Mouse (Mus musculus): ENCODE data around the gene Olig2. TPM values are rescaled to one million over a fixed set of nuclear protein-coding genes. Genes with fewer than 3 reads are reported as not detected.

The Olig2 gene
- polyA plus RNA-seq, 1 experiment from 2014 or later, result not detected

DNA sequence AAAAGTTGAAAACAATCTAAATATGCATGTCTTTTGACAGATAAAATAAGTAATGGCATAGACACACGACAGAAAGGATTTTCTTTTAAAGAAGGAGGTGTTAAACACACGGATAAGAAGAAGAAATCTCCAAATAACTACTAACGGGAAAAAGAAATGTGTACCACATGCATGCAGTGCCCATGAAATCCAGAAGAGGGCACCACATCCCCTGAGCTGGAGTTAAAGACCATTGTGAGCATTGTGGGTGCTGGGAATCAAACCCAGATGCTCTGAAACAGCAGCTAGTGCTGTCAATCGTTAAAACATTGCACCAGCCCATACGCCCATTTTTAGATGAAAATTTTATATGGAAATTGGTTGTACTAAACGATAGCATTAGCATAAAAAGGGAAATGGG lies 7.3 kb upstream of the Olig2 start:
- H3K36me3 ChIP-seq, result no peaks in the 10 kb centered on the region
- H3K9me3 ChIP-seq, result 0 out of 2 replicates have a peak, but pooled peaks cover 3% of the 10 kb centered on the region
- 71% methylated on average over 6 of the region's 6 CpGs for WGBS
- no peak overlapping the region for H3K4me2 ChIP-seq
- H3K27me3 ChIP-seq, result peaks cover 86% of the 10 kb centered on the region
- no peak overlapping the region for H3K27ac ChIP-seq
- no peak overlapping the region for H3K9ac ChIP-seq
- ATAC-seq (ENCODE audit: borderline replicate concordance, extremely low read depth, low FRiP score, low TSS enrichment), result no peak
- no peak overlapping the region for H3K4me3 ChIP-seq
- peaks cover 10% of the 10 kb centered on the region for H3K4me1 ChIP-seq

DNA sequence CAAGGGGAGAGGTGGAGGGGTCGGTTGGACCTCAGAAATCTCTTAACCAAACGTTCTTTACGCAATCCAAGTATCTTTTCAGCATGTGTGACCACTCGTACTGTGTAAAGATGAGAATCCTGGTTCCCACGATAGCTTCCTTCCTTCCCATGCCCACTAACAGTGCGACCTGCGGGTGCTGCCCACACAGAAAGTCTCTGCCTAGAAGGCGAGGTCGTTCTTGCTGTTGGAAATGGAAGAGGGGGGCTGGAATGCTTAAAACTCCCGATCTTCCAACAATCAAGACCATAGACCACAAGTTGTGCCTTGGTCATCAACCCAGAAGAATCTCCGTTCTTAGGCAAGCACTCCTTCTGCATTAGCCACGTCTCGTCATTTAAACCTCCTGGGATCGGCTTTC lies 6.0 kb upstream of the Olig2 start:
- Histone ChIP-seq H3K27me3 (peaks cover 88% of the 10 kb centered on the region), H3K4me1 (peaks cover 11% of the 10 kb centered on the region), H3K9me3 (0 out of 2 replicates have a peak, but pooled peaks cover 3% of the 10 kb centered on the region), H3K36me3 (no peaks in the 10 kb centered on the region), H3K4me3 (no peak overlapping the region), H3K4me2 (no peak overlapping the region), H3K9ac (no peak overlapping the region), H3K27ac (no peak overlapping the region)
- WGBS, result 13% methylated on average over 14 of the region's 14 CpGs
- no peak for ATAC-seq (ENCODE audit: borderline replicate concordance, extremely low read depth, low FRiP score, low TSS enrichment)

DNA sequence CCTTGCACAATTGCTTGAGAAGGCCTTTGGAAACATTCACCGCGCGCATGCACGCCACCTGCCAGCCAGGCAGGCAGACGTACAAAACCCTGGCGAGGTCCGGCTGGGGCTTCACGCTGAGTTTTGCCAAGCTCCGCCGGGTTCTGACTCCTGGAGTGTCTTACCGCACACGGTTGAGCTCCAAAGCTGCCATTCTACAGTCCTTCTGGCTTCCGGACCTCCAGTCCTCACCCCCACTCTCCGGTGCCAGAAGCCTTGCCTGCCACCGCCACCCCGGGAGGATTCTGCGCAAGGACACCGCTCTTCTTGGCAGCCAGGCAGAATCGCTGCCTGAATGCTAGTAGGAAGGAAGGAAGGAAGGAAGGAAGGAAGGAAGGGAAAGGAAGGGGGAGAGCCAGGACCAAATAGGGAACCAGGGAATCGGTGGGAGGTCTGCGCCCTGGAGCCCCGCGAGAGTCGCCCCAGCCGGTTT lies 3.0 kb upstream of the Olig2 start:
- WGBS, result under 1% methylated on average over 25 of the region's 25 CpGs
- Histone ChIP-seq H3K9ac (no peak overlapping the region), H3K27me3 (peaks cover 99% of the 10 kb centered on the region), H3K9me3 (0 out of 2 replicates have a peak, but pooled peaks cover 3% of the 10 kb centered on the region), H3K36me3 (no peaks in the 10 kb centered on the region), H3K4me1 (peaks cover 31% of the 10 kb centered on the region), H3K4me3 (peak overlapping the region; percentile 22), H3K4me2 (peak overlapping the region; percentile 41), H3K27ac (no peak overlapping the region)
- ATAC-seq (ENCODE audit: borderline replicate concordance, extremely low read depth, low FRiP score, low TSS enrichment), result no peak

DNA sequence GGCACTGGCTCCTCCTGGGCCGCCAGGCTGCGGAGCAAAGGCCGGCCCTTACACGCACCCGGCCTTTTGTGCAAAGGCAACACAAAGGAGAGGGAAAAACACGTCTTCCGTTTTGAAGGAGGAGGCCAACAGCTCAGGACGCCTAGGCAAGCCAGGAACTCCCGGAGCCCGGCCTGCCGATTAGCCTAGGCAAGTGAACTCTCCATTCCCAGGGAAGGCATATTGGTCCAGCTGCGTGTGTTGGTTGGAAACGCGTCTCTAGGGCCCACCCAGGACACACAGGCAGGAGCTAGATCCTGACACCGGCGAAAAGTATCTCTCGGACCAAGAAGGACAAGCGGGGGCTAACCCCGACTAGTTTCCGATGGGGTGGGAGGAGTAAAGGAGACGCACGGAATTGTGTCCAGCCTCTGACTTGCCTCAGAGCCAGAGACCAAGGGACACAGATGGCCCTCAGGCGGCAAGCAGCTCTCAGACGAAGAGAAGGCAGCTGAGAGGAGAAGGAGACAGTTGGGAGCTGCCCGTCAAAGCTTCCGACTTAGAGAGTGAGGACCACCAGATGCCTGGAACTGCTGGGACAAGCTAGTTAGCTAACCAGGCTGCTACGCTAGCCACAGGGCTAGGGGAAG lies 2.5 kb upstream of the Olig2 start:
- peaks cover 100% of the 10 kb centered on the region for H3K27me3 ChIP-seq
- H3K9me3 ChIP-seq, result 0 out of 2 replicates have a peak, but pooled peaks cover 3% of the 10 kb centered on the region
- peak overlapping the region; percentile 22 for H3K4me3 ChIP-seq
- no peak overlapping the region for H3K27ac ChIP-seq
- no peak for ATAC-seq (ENCODE audit: borderline replicate concordance, extremely low read depth, low FRiP score, low TSS enrichment)
- peaks cover 31% of the 10 kb centered on the region for H3K4me1 ChIP-seq
- no peaks in the 10 kb centered on the region for H3K36me3 ChIP-seq
- peak overlapping the region; percentile 41 for H3K4me2 ChIP-seq
- no peak overlapping the region for H3K9ac ChIP-seq
- WGBS, result under 1% methylated on average over 27 of the region's 27 CpGs

DNA sequence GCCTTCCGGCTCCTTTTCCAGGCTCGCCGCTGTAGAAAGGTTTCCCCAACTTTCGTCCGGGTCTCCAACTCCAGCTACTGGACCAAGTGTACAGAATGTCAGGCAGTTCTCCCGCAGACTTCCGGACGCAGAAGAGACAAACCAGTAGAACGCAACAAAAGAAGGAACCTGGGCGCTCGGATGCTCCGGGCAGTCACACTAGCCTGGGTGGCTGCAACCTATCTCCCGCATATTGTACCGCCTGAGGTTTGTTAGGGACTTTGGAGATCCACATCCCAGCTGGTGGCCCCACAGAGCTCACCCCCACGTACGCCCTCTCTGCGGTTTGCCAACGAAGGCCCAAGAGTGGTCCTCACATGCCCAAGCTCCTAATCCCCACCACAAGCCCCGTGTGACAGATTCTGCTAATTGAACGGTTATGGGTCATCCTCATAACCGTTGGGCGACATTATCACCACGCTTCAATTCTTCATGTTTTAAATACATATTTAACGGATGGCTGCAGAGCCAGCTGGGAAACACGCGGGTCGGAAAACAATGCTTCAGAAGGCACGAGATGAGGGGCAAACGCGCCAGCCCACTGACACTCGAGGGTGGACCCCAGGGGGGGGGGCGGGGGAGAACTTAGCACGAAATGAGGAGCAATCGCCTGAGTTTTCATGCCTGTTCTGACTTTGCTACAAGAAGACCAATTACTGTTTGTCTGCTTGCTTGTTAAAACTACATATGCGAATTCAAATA lies 1.8 kb upstream of the Olig2 start:
- Histone ChIP-seq H3K27ac (no peak overlapping the region), H3K9me3 (no peaks in the 10 kb centered on the region), H3K4me2 (no peak overlapping the region), H3K9ac (no peak overlapping the region), H3K4me3 (no peak overlapping the region), H3K4me1 (peaks cover 31% of the 10 kb centered on the region), H3K27me3 (peaks cover 100% of the 10 kb centered on the region), H3K36me3 (no peaks in the 10 kb centered on the region)
- WGBS, result 2% methylated on average over 35 of the region's 35 CpGs
- no peak for ATAC-seq (ENCODE audit: borderline replicate concordance, extremely low read depth, low FRiP score, low TSS enrichment)

DNA sequence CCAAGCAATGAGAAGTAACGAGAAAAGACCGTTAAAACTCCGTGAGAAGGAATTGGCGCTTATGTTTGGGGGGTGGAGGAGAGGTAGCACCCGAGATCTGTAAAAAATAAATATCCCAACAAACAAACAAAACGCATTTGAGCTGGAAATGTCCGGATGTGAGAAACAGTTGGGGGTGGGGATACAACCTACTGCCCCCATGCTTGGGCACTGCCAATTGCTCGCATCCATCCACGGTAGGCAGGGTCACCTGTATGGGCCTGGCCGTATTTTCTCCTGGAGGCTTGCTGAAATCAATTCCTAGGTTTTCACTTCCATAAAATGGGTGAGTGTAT lies 1.2 kb upstream of the Olig2 start:
- Histone ChIP-seq H3K4me1 (peaks cover 31% of the 10 kb centered on the region), H3K4me3 (no peak overlapping the region), H3K9me3 (no peaks in the 10 kb centered on the region), H3K27me3 (peaks cover 100% of the 10 kb centered on the region), H3K36me3 (no peaks in the 10 kb centered on the region), H3K4me2 (no peak overlapping the region), H3K27ac (no peak overlapping the region), H3K9ac (no peak overlapping the region)
- ATAC-seq (ENCODE audit: borderline replicate concordance, extremely low read depth, low FRiP score, low TSS enrichment), result no peak
- 7% methylated on average over 10 of the region's 10 CpGs for WGBS

DNA sequence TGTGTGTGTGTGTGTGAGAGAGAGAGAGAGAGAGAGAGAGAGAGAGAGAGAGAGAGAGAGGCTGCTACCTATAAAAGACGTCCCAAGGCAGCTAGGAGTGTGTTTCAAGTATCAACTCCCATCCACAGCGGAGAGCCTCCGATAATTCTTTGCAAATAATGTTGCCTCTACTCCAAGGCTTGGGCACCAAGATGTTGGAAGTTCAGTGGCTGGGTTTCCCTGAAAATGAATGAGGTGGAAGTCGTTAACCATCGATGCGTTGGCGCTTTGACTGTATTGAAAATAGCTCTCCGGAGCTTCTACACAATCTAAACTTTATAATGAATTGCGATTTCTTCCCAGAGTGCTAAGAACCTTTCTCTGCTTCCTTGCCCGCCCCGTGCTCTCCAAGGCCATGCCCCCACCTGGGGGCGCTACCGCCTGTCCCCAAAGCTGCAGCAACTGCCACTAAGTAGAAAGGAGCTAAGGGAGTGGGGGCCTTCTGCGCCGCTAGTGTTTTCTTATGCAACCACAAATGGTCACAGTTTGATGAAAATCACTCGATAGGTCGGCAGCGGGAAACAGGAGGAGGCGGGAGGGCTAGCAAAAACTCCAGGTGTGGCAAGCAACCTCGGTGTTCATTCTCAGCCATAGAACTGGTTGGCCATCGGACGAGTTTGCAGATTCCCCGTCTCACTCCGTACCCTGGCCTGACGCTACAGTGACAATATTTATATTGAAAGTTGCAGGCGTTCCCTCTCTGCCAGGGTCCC lies 600 bp upstream of the Olig2 start:
- H3K4me2 ChIP-seq, result peak overlapping the region; percentile 50
- peaks cover 100% of the 10 kb centered on the region for H3K27me3 ChIP-seq
- no peaks in the 10 kb centered on the region for H3K9me3 ChIP-seq
- H3K4me1 ChIP-seq, result peaks cover 31% of the 10 kb centered on the region
- 1% methylated on average over 26 of the region's 26 CpGs for WGBS
- H3K27ac ChIP-seq, result no peak overlapping the region
- peak overlapping the region; percentile 22 for H3K4me3 ChIP-seq
- H3K36me3 ChIP-seq, result no peaks in the 10 kb centered on the region
- ATAC-seq (ENCODE audit: borderline replicate concordance, extremely low read depth, low FRiP score, low TSS enrichment), result no peak
- H3K9ac ChIP-seq, result no peak overlapping the region

DNA sequence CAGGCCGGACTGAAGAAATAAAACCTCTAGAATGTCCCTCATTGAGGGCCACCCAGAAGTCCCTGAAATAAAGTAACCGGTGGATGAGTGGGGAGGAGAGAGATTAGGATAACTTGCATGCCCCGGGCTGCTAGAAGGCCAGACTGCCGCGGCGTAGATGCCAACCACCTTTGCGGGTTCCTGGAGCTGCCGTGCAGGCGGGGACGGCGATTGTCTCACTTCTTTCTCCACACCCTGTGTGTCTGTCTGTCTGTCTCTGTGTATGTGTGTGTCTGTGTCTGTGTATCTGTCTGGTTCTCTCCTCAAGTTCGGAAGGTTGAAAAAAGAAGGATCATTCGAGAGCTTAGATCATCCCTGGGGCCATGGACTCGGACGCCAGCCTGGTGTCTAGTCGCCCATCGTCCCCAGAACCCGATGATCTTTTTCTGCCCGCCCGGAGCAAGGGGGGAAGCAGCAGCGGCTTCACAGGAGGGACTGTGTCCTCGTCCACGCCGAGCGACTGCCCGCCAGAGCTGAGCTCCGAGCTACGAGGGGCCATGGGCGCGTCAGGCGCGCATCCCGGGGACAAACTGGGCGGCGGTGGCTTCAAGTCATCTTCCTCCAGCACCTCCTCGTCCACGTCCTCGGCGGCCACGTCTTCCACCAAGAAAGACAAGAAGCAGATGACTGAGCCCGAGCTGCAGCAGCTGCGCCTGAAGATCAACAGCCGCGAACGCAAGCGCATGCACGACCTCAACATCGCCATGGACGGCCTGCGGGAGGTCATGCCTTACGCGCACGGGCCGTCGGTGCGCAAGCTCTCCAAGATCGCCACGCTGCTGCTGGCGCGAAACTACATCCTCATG lies 1.0 kb downstream of the Olig2 start:
- Histone ChIP-seq H3K27ac (no peak overlapping the region), H3K4me3 (peak overlapping the region; percentile 13; the same call in 1 of the 2 replicates), H3K4me2 (peak overlapping the region; percentile 28; the same call in 1 of the 2 replicates)

DNA sequence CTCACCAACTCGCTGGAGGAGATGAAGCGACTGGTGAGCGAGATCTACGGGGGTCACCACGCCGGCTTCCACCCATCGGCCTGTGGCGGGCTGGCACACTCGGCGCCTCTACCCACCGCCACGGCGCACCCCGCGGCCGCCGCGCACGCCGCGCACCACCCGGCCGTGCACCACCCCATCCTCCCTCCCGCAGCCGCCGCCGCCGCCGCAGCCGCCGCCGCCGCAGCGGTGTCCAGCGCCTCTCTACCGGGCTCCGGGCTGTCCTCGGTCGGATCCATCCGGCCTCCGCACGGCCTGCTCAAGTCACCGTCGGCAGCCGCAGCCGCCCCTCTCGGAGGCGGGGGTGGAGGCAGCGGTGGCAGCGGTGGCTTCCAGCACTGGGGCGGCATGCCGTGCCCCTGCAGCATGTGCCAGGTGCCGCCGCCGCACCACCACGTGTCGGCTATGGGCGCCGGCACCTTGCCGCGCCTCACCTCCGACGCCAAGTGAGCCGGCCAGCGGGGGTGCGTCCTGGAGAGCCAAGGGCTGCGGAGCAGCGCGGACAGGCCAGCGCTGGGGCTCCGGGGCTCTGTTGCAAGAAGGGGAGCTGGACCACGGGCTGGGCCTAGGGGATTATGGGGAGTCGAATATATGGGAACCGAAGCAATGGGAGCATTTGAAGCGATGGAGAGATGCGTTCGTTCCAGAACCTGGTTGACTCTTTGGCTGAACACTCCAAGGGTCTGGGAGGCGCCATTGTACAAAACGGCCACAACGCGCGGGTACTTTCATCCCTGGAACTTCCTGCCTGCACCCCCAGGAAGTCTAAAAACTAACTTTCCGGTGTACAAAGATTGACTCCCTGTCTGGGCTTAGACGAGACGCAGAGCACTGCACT lies 1.9 kb downstream of the Olig2 start:
- Histone ChIP-seq H3K4me1 (peaks cover 30% of the 10 kb centered on the region), H3K9me3 (no peaks in the 10 kb centered on the region), H3K27ac (no peak overlapping the region), H3K4me2 (peak overlapping the region; percentile 28; the same call in 1 of the 2 replicates), H3K36me3 (no peaks in the 10 kb centered on the region), H3K27me3 (peaks cover 99% of the 10 kb centered on the region), H3K9ac (no peak overlapping the region), H3K4me3 (peak overlapping the region; percentile 13; the same call in 1 of the 2 replicates)
- 2% methylated on average over 82 of the region's 85 CpGs for WGBS
- no peak for ATAC-seq (ENCODE audit: borderline replicate concordance, extremely low read depth, low FRiP score, low TSS enrichment)

More for the DNA sequence above, 1.0 kb downstream of the Olig2 start:
- peaks cover 31% of the 10 kb centered on the region for H3K4me1 ChIP-seq
- H3K36me3 ChIP-seq, result no peaks in the 10 kb centered on the region
- ATAC-seq (ENCODE audit: borderline replicate concordance, extremely low read depth, low FRiP score, low TSS enrichment), result no peak
- under 1% methylated on average over 60 of the region's 60 CpGs for WGBS
- H3K9me3 ChIP-seq, result no peaks in the 10 kb centered on the region
- peaks cover 99% of the 10 kb centered on the region for H3K27me3 ChIP-seq
- no peak overlapping the region for H3K9ac ChIP-seq

DNA sequence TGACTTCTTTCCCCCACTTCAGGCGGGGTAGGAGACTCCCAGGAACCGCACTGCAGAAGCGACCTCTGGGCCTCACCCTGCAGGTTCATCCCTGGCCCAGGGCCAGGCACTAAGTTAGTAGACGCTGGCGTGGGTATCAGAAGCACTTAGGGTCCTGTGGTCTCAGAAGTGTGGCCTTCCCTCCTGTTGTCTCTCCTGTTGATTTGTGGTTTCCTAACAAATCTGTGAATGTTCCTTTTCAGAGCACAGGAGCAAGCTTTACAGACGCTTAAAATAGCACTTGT lies 2.4 kb downstream of the Olig2 start:
- H3K9me3 ChIP-seq, result no peaks in the 10 kb centered on the region
- H3K36me3 ChIP-seq, result no peaks in the 10 kb centered on the region
- peaks cover 99% of the 10 kb centered on the region for H3K27me3 ChIP-seq
- no peak overlapping the region for H3K27ac ChIP-seq
- H3K4me1 ChIP-seq, result peaks cover 24% of the 10 kb centered on the region
- ATAC-seq (ENCODE audit: borderline replicate concordance, extremely low read depth, low FRiP score, low TSS enrichment), result no peak
- H3K4me2 ChIP-seq, result no peak overlapping the region
- WGBS, result 1% methylated on average over 6 of the region's 6 CpGs
- no peak overlapping the region for H3K4me3 ChIP-seq
- H3K9ac ChIP-seq, result no peak overlapping the region

Data from lung, embryonic 15.5 days (tissue).